Mouse (Mus musculus): ENCODE measurements around the gene Ccdc189.

- TF ChIP-seq CTCF (IDR thresholded peaks at IDR 0.05; ENCODE audit: control insufficient read depth, insufficient read depth, low read length): no peak
- TF ChIP-seq POLR2A (IDR thresholded peaks at IDR 0.05; ENCODE audit: borderline replicate concordance, control insufficient read depth, low read depth, low read length): no peak
These were observed 14.5 kb upstream of the Ccdc189 start for GRCm38 (mm10) chr7:127602903-127603302.
